ENCODE assay signal across 10 mouse cellular contexts in the genomic region with DNA sequence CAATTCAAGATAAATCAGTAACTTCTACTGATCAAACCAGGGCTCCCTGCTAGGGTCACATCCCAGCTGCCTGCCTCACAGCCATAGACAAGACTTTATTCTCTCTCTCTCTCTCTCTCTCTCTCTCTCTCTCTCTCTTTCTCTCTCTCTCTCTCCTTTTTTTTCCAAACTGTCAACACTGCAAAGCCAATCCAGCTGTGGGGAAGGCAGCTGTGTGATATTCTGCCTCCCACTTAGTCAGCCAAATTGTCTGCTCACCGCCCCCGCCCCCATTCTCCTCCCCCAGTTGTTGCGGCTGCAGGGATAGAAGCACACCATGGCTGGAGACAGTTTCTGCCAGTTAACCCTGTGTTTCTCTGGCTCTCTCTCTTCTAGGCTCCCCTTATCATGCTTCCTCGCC.
DNase-seq lines count a peak whose midpoint lies in the region; ATAC-seq and TF ChIP-seq lines count a peak whose summit lies in the region.
"Had no signal": no experiment of that assay in that cellular context is flagged by ENCODE, and none has a peak within 500 bp of the region (broad histone marks: within the 10 kb centered on the region; RNA-seq: fewer than 3 reads in every experiment).

No protein-coding gene starts in this region.

- H3K4me2 ChIP-seq in intestine, embryonic 14.5 days (ENCODE audit: low read length): peak overlapping the region; percentile 6; the same call in 1 of the 2 replicates
- H3K4me2 ChIP-seq in intestine, postnatal 0 days (replicated peaks; ENCODE audit: low read depth): no peak overlapping the region
- H3K4me2 ChIP-seq in heart, embryonic 12.5 days: peak overlapping the region; percentile 33; the same call in 1 of the 2 replicates
- no peak overlapping the region; the same call in 1 of the 2 replicates for H3K4me2 ChIP-seq in stomach, embryonic 16.5 days (ENCODE audit: low read depth, low read length)
- H3K4me2 ChIP-seq: neural tube, embryonic 13.5 days had no signal

- H3K4me1 ChIP-seq in intestine, embryonic 14.5 days (replicated peaks; ENCODE audit: control insufficient read depth, insufficient read depth, low read length): peaks cover 7% of the 10 kb centered on the region; the same call in 1 of the 2 replicates
- no peaks in the 10 kb centered on the region for H3K4me1 ChIP-seq in intestine, postnatal 0 days (replicated peaks; ENCODE audit: control insufficient read depth, insufficient read depth, low read length)
- peaks cover 18% of the 10 kb centered on the region for H3K4me1 ChIP-seq in heart, embryonic 12.5 days (replicated peaks)
- peaks cover 7% of the 10 kb centered on the region; the same call in 1 of the 2 replicates for H3K4me1 ChIP-seq in stomach, embryonic 16.5 days (ENCODE audit: control insufficient read depth, insufficient read depth, low read length)

- H3K9me3 ChIP-seq in intestine, embryonic 14.5 days (ENCODE audit: control insufficient read depth, low read length): no peaks in the 10 kb centered on the region
- no peaks in the 10 kb centered on the region for H3K9me3 ChIP-seq in intestine, postnatal 0 days (ENCODE audit: control insufficient read depth)
- H3K9me3 ChIP-seq in heart, embryonic 12.5 days (replicated peaks): no peaks in the 10 kb centered on the region
- no peaks in the 10 kb centered on the region for H3K9me3 ChIP-seq in stomach, embryonic 16.5 days (replicated peaks; ENCODE audit: control insufficient read depth, low read length)
- H3K9me3 ChIP-seq: G1E; neural tube, embryonic 13.5 days had no signal

- no peak for TF ChIP-seq CTCF in intestine, postnatal 0 days (IDR thresholded peaks at IDR 0.05; ENCODE audit: low read depth)

- peak; percentile 73 for DNase-seq in intestine, embryonic 14.5 days (ENCODE audit: low spot score)
- peak; percentile 57 for DNase-seq in embryo, embryonic 11 days
- DNase-seq in lung, postnatal 14 days: peak; percentile 36
- DNase-seq in thymus, postnatal 25 days: no peak
- DNase-seq in adrenal gland, postnatal 25 days: no peak

- peak overlapping the region; percentile 47; the same call in 1 of the 2 replicates for H3K27ac ChIP-seq in intestine, embryonic 14.5 days (ENCODE audit: low read depth)
- H3K27ac ChIP-seq in intestine, postnatal 0 days (ENCODE audit: low read depth, low read length): no peak overlapping the region
- no peak overlapping the region for H3K27ac ChIP-seq in heart, embryonic 12.5 days (ENCODE audit: poor library complexity, severe bottlenecking)
- H3K27ac ChIP-seq in stomach, embryonic 16.5 days (ENCODE audit: low read length): peak overlapping the region; percentile 13; the same call in 1 of the 2 replicates
- H3K27ac ChIP-seq: neural tube, embryonic 13.5 days had no signal

- no peak overlapping the region for H3K4me3 ChIP-seq in intestine, embryonic 14.5 days (ENCODE audit: low read depth, low read length)
- no peak overlapping the region for H3K4me3 ChIP-seq in intestine, postnatal 0 days (ENCODE audit: low read depth, low read length)
- H3K4me3 ChIP-seq in heart, embryonic 12.5 days: no peak overlapping the region
- no peak overlapping the region for H3K4me3 ChIP-seq in stomach, embryonic 16.5 days (replicated peaks; ENCODE audit: low read length)
- H3K4me3 ChIP-seq: neural tube, embryonic 13.5 days had no signal

- no peaks in the 10 kb centered on the region for H3K27me3 ChIP-seq in intestine, embryonic 14.5 days (replicated peaks; ENCODE audit: control insufficient read depth, insufficient read depth, low read length)
- no peaks in the 10 kb centered on the region for H3K27me3 ChIP-seq in intestine, postnatal 0 days (replicated peaks; ENCODE audit: control insufficient read depth, insufficient read depth, low read length)
- H3K27me3 ChIP-seq in heart, embryonic 12.5 days (replicated peaks): no peaks in the 10 kb centered on the region
- no peaks in the 10 kb centered on the region for H3K27me3 ChIP-seq in stomach, embryonic 16.5 days (ENCODE audit: control insufficient read depth, insufficient read depth, low read length)

- WGBS in intestine, embryonic 14.5 days: 7% methylated on average over 4 of the region's 4 CpGs
- WGBS in intestine, postnatal 0 days: 35% methylated on average over 4 of the region's 4 CpGs
- WGBS in heart, embryonic 12.5 days: 10% methylated on average over 4 of the region's 4 CpGs
- 15% methylated on average over 4 of the region's 4 CpGs for WGBS in stomach, embryonic 16.5 days

- 0 out of 2 replicates have a peak, but pooled peaks have one; percentile 36 for ATAC-seq in intestine, embryonic 14.5 days (replicated peaks; ENCODE audit: low FRiP score, low TSS enrichment, low read depth)
- no peak for ATAC-seq in intestine, postnatal 0 days
- ATAC-seq in heart, embryonic 12.5 days (ENCODE audit: insufficient number of reproducible peaks, low FRiP score): 0 out of 2 replicates have a peak, but pooled peaks have one; percentile 25
- ATAC-seq in stomach, embryonic 16.5 days (ENCODE audit: insufficient read depth, low FRiP score): peak; percentile 89; the same call in 1 of the 2 replicates

- H3K9ac ChIP-seq in intestine, embryonic 14.5 days (ENCODE audit: low read length): no peak overlapping the region
- H3K9ac ChIP-seq in intestine, postnatal 0 days (ENCODE audit: low read depth, low read length): no peak overlapping the region
- H3K9ac ChIP-seq in heart, embryonic 12.5 days: no peak overlapping the region
- no peak overlapping the region for H3K9ac ChIP-seq in stomach, embryonic 16.5 days (ENCODE audit: low read length)
- H3K9ac ChIP-seq: neural tube, embryonic 13.5 days had no signal

- H3K36me3 ChIP-seq in intestine, embryonic 14.5 days (ENCODE audit: control insufficient read depth, insufficient read depth, low read length): no peaks in the 10 kb centered on the region
- H3K36me3 ChIP-seq in intestine, postnatal 0 days (ENCODE audit: control insufficient read depth, insufficient read depth): no peaks in the 10 kb centered on the region
- no peaks in the 10 kb centered on the region for H3K36me3 ChIP-seq in heart, embryonic 12.5 days
- no peaks in the 10 kb centered on the region for H3K36me3 ChIP-seq in stomach, embryonic 16.5 days (ENCODE audit: control insufficient read depth, insufficient read depth, low read length)
- H3K36me3 ChIP-seq: G1E; neural tube, embryonic 13.5 days had no signal

Comparison
In these comparisons a context has a peak if more than half of its experiments do, and no peak if none do; other contexts are left out.
1. H3K27ac ChIP-seq: peak in intestine, embryonic 14.5 days (single experiment) and stomach, embryonic 16.5 days (single experiment); none in intestine, postnatal 0 days (single experiment) and heart, embryonic 12.5 days (single experiment).
2. H3K4me2 ChIP-seq: peak in intestine, embryonic 14.5 days (single experiment) and heart, embryonic 12.5 days (single experiment); none in intestine, postnatal 0 days (single experiment) and stomach, embryonic 16.5 days (single experiment).
3. DNase-seq: peak in intestine, embryonic 14.5 days (single experiment), embryo, embryonic 11 days (single experiment) and lung, postnatal 14 days (single experiment); none in thymus, postnatal 25 days (single experiment) and adrenal gland, postnatal 25 days (single experiment).